Mouse (Mus musculus) liver, adult 2 months (tissue): ENCODE results near the gene Crocc. TPM values are rescaled to one million over a fixed set of nuclear protein-coding genes. Genes with fewer than 3 reads are reported as not detected.

ENCODE experiments used
- DNase-seq: peaks from one replicate; pipeline ENCODE4 v3.0.0-alpha.2; 2011; ENCODE audit warnings: low read depth, low spot score; ENCODE audit errors: extremely low read depth
- H3K27ac ChIP-seq: fragments of 200-500 bp; replicated peaks from 2 replicates; pipeline ENCODE4 v1.5.1; 2012; ENCODE audit warnings: low read depth, mild to moderate bottlenecking, control low read depth, inconsistent platforms, low read length; ENCODE audit not compliant: insufficient read depth
- H3K27me3 ChIP-seq: fragments of 200-500 bp; 2 replicates; pipeline ENCODE4 v1.6.1; 2012; ENCODE audit warnings: mild to moderate bottlenecking, moderate library complexity, low read length, inconsistent platforms; ENCODE audit not compliant: control insufficient read depth, insufficient read depth
- H3K36me3 ChIP-seq: fragments of 200-500 bp; 2 replicates; pipeline ENCODE4 v1.6.1; 2012; ENCODE audit warnings: low read length, inconsistent platforms; ENCODE audit not compliant: control insufficient read depth, insufficient read depth
- H3K4me1 ChIP-seq: fragments of 200-500 bp; 2 replicates; pipeline ENCODE4 v1.6.1; 2011; ENCODE audit warnings: low read length; ENCODE audit not compliant: control insufficient read depth, insufficient read depth
- H3K4me3 ChIP-seq: fragments of 200-500 bp; 2 replicates; pipeline ENCODE4 v1.5.1; 2011; ENCODE audit warnings: low read depth, mild to moderate bottlenecking, control low read depth, low read length, moderate library complexity; ENCODE audit not compliant: insufficient read depth
- H3K79me2 ChIP-seq: fragments of 200-500 bp; 2 replicates; pipeline ENCODE4 v1.6.1; 2012; ENCODE audit warnings: inconsistent platforms, mild to moderate bottlenecking, low read length, moderate library complexity; ENCODE audit not compliant: control insufficient read depth, insufficient read depth
- H3K9ac ChIP-seq: fragments of 200-500 bp; 2 replicates; pipeline ENCODE4 v1.6.1; 2012; ENCODE audit warnings: low read depth, mild to moderate bottlenecking, control low read depth, inconsistent platforms, low read length
- CTCF ChIP-seq: fragments of 200-500 bp; IDR thresholded peaks from 2 replicates; pipeline ENCODE4 v1.5.1; 2011; ENCODE audit warnings: low read depth, low read length, control low read depth
- POLR2A ChIP-seq: fragments of 200-500 bp; IDR thresholded peaks from 2 replicates; pipeline ENCODE4 v1.6.1; 2011; ENCODE audit warnings: low read length, control low read depth; ENCODE audit not compliant: insufficient read depth; ENCODE audit errors: extremely low read depth
- WGBS: fragments of 180-500 bp; shearing (Covaris S2); methylation state at CpG from one replicate; pipeline ENCODE4 v1.1.7; 2018; 5-methylcytosine and 5-hydroxymethylcytosine counted together
- polyA plus RNA-seq: library from polyadenylated mRNA; depleted of rRNA; stranded (reverse); fragments of >200 nt; gene quantifications from 2 replicates; pipeline ENCODE4 v1.2.3, GENCODE M21; 2012
- total RNA-seq: library from RNA; depleted of rRNA; stranded (reverse); fragments of >200 nt; gene quantifications from 2 replicates; pipeline ENCODE4 v1.2.3, GENCODE M21; 2014

The Crocc gene
- total and polyA plus RNA-seq, 2 experiments: 0.74 to 1.7 TPM

- WGBS: 3% methylated on average over 25 of the region's 26 CpGs
- Histone ChIP-seq H3K79me2 (no peaks in the 10 kb centered on the region), H3K9ac (peak overlapping the region; percentile 33), H3K36me3 (no peaks in the 10 kb centered on the region; the same call in 1 of the 2 replicates), H3K4me1 (no peaks in the 10 kb centered on the region), H3K27ac (no peak overlapping the region), H3K4me3 (peak overlapping the region; percentile 35), H3K27me3 (0 out of 2 replicates have a peak, but pooled peaks cover 2% of the 10 kb centered on the region)
- no peak for TF ChIP-seq CTCF
- no peak for TF ChIP-seq POLR2A
- DNase-seq: no peak
Measured at GRCm38 (mm10) chr4:141010526-141010925, 49.8 kb downstream of the Crocc start.

- Histone ChIP-seq H3K4me1 (no peaks in the 10 kb centered on the region), H3K79me2 (no peaks in the 10 kb centered on the region), H3K4me3 (peak within 1 kb of the TSS; percentile 35), H3K36me3 (no peaks in the 10 kb centered on the region; the same call in 1 of the 2 replicates), H3K9ac (peak within 1 kb of the TSS; percentile 33), H3K27me3 (0 out of 2 replicates have a peak, but pooled peaks cover 2% of the 10 kb centered on the region), H3K27ac (no peak within 1 kb of the TSS)
- WGBS: 37% methylated on average over 7 of the region's 7 CpGs
- TF ChIP-seq POLR2A (no peak), CTCF (no peak)
- no peak for DNase-seq
Measured at GRCm38 (mm10) chr4:141010118-141010517, 50.2 kb downstream of the Crocc start, which contains the start of gene Mfap2. TSS of gene Mfap2 (plus strand) at chr4:141010418.

- no peak for TF ChIP-seq POLR2A
- TF ChIP-seq CTCF: no peak
- H3K27ac ChIP-seq: no peak overlapping the region
Measured at GRCm38 (mm10) chr4:141008028-141008427, 52.3 kb downstream of the Crocc start.

GRCm38 (mm10) chr4:141005983-141006382 lies 54.4 kb downstream of the Crocc start:
- no peaks in the 10 kb centered on the region; the same call in 1 of the 2 replicates for H3K36me3 ChIP-seq
- peak; percentile 21; the same call in 1 of the 2 replicates for TF ChIP-seq CTCF
- TF ChIP-seq POLR2A: no peak
- DNase-seq: no peak
- H3K4me3 ChIP-seq: no peak overlapping the region
- H3K4me1 ChIP-seq: no peaks in the 10 kb centered on the region
- 89% methylated on average over 13 of the region's 13 CpGs for whole genome bisulfite sequencing
- H3K9ac ChIP-seq: no peak overlapping the region
- H3K27ac ChIP-seq: no peak overlapping the region
- no peaks in the 10 kb centered on the region for H3K79me2 ChIP-seq
- no peaks in the 10 kb centered on the region for H3K27me3 ChIP-seq

More at GRCm38 (mm10) chr4:141008028-141008427, 52.3 kb downstream of the Crocc start:
- DNase-seq: no peak
- WGBS: 66% methylated on average over 8 of the region's 8 CpGs
- H3K9ac ChIP-seq: no peak overlapping the region
- H3K4me1 ChIP-seq: no peaks in the 10 kb centered on the region
- H3K4me3 ChIP-seq: no peak overlapping the region
- no peaks in the 10 kb centered on the region for H3K79me2 ChIP-seq
- 0 out of 2 replicates have a peak, but pooled peaks cover 2% of the 10 kb centered on the region for H3K27me3 ChIP-seq
- no peaks in the 10 kb centered on the region; the same call in 1 of the 2 replicates for H3K36me3 ChIP-seq

- H3K4me3 ChIP-seq: no peak overlapping the region
- no peak for DNase-seq
- H3K36me3 ChIP-seq: no peaks in the 10 kb centered on the region
- H3K9ac ChIP-seq: no peak overlapping the region
- 96% methylated on average over 9 of the region's 9 CpGs for WGBS
- no peak for TF ChIP-seq POLR2A
- no peak for TF ChIP-seq CTCF
- no peak overlapping the region for H3K27ac ChIP-seq
- no peaks in the 10 kb centered on the region for H3K4me1 ChIP-seq
- no peaks in the 10 kb centered on the region for H3K79me2 ChIP-seq
- H3K27me3 ChIP-seq: no peaks in the 10 kb centered on the region
Measured at GRCm38 (mm10) chr4:140996812-140997211, 63.5 kb downstream of the Crocc start.

GRCm38 (mm10) chr4:140995811-140996210 lies 64.5 kb downstream of the Crocc start:
- no peaks in the 10 kb centered on the region for H3K79me2 ChIP-seq
- no peak overlapping the region for H3K27ac ChIP-seq

More at GRCm38 (mm10) chr4:140995811-140996210, 64.5 kb downstream of the Crocc start:
- Histone ChIP-seq H3K27me3 (no peaks in the 10 kb centered on the region), H3K4me3 (no peak overlapping the region), H3K9ac (no peak overlapping the region), H3K4me1 (no peaks in the 10 kb centered on the region), H3K36me3 (no peaks in the 10 kb centered on the region)
- TF ChIP-seq POLR2A (no peak), CTCF (no peak)
- DNase-seq: no peak
- WGBS: 93% methylated on average over 8 of the region's 8 CpGs
